Mouse (Mus musculus) embryo, embryonic 11.5 days (tissue): ENCODE measurements around the gene Tut1.

Experiments used
- DNase-seq: peaks from one replicate; pipeline ENCODE4 v3.0.0-alpha.2; 2012; ENCODE audit warnings: low read depth, low spot score

Tut1 gene

GRCm38 (mm10) chr19:8953135-8954039, at the start of gene Tut1:
Tut1 (plus strand) TSS chr19:8953847.
- DNase-seq = peak; percentile 87

GRCm38 (mm10) chr19:8908531-8908930, 45.1 kb upstream of the Tut1 start:
- DNase-seq = no peak

- DNase-seq = no peak
These were observed 41.8 kb upstream of the Tut1 start for GRCm38 (mm10) chr19:8911810-8912209.

GRCm38 (mm10) chr19:8914212-8914611, 39.4 kb upstream of the Tut1 start:
- no peak for DNase-seq

GRCm38 (mm10) chr19:8919000-8919399, 34.6 kb upstream of the Tut1 start:
- DNase-seq = no peak

- no peak for DNase-seq
These were observed 34.0 kb upstream of the Tut1 start for GRCm38 (mm10) chr19:8919684-8920072.

GRCm38 (mm10) chr19:8920073-8920736, 33.4 kb upstream of the Tut1 start, which contains the start of gene B3gat3:
B3gat3 (plus strand) TSS chr19:8920374.
- peak; percentile 86 for DNase-seq

- DNase-seq = no peak
These were observed 32.8 kb upstream of the Tut1 start for GRCm38 (mm10) chr19:8920836-8921291.

GRCm38 (mm10) chr19:8921741-8922140, 31.9 kb upstream of the Tut1 start:
- DNase-seq = no peak

GRCm38 (mm10) chr19:8926766-8927165, 26.9 kb upstream of the Tut1 start:
- DNase-seq = no peak

GRCm38 (mm10) chr19:8927891-8928525, 25.6 kb upstream of the Tut1 start:
- no peak for DNase-seq

- no peak for DNase-seq
These were observed 24.9 kb upstream of the Tut1 start for GRCm38 (mm10) chr19:8928689-8929223.

- peak; percentile 53 for DNase-seq
These were observed 24.2 kb upstream of the Tut1 start, which contains the start of the genes Rom1 and Eml3 for GRCm38 (mm10) chr19:8929224-8930088. Rom1 (minus strand) TSS chr19:8929356. Eml3 (plus strand) TSS chr19:8929552.

- DNase-seq = no peak
These were observed 23.5 kb upstream of the Tut1 start for GRCm38 (mm10) chr19:8930117-8930516.

- no peak for DNase-seq
These were observed 22.9 kb upstream of the Tut1 start for GRCm38 (mm10) chr19:8930771-8931170.

- no peak for DNase-seq
These were observed 16.9 kb upstream of the Tut1 start for GRCm38 (mm10) chr19:8936736-8937135.

GRCm38 (mm10) chr19:8940526-8941133, 13.0 kb upstream of the Tut1 start:
- DNase-seq = no peak

GRCm38 (mm10) chr19:8941136-8941514, 12.5 kb upstream of the Tut1 start:
- DNase-seq = no peak

- peak; percentile 95 for DNase-seq
These were observed 12.0 kb upstream of the Tut1 start, which contains the start of gene Mta2 for GRCm38 (mm10) chr19:8941515-8942217. Mta2 (plus strand) TSS chr19:8941875.
